Mouse (Mus musculus) limb, embryonic 15.5 days (tissue): Measurements from ENCODE around the gene Sult2b1. TPM values are rescaled to one million over a fixed set of nuclear protein-coding genes. Genes with fewer than 3 reads are reported as not detected.

Experiments used
- ATAC-seq: fragments of 200-750 bp; cut with Nextera tagmentation; 2 replicates; pipeline ENCODE4 v1.8.0; 2017; ENCODE audit warnings: low read depth, moderate TSS enrichment; ENCODE audit not compliant: insufficient number of reproducible peaks, low FRiP score, low TSS enrichment
- H3K27ac ChIP-seq: fragments of 300-500 bp; sonication (generic); 2 replicates; pipeline ENCODE4 v1.5.1; 2015; ENCODE audit warnings: moderate library complexity, mild to moderate bottlenecking, inconsistent platforms
- H3K27me3 ChIP-seq: fragments of 300-500 bp; sonication (generic); 2 replicates; pipeline ENCODE4 v1.6.1; 2015; ENCODE audit warnings: inconsistent platforms
- H3K36me3 ChIP-seq: fragments of 300-500 bp; sonication (generic); 2 replicates; pipeline ENCODE4 v1.6.1; 2015; ENCODE audit warnings: inconsistent platforms
- H3K4me1 ChIP-seq: fragments of 300-500 bp; sonication (generic); 2 replicates; pipeline ENCODE4 v1.6.1; 2015; ENCODE audit warnings: inconsistent platforms
- H3K4me2 ChIP-seq: fragments of 300-500 bp; sonication (generic); 2 replicates; pipeline ENCODE4 v1.6.1; 2015; ENCODE audit warnings: mild to moderate bottlenecking, inconsistent platforms
- H3K4me3 ChIP-seq: fragments of 300-500 bp; sonication (generic); 2 replicates; pipeline ENCODE4 v1.5.1; 2015; ENCODE audit warnings: mild to moderate bottlenecking, inconsistent platforms
- H3K9ac ChIP-seq: fragments of 300-500 bp; sonication (generic); 2 replicates; pipeline ENCODE4 v1.6.1; 2015; ENCODE audit warnings: inconsistent platforms
- H3K9me3 ChIP-seq: fragments of 300-500 bp; sonication (generic); 2 replicates; pipeline ENCODE4 v1.6.1; 2016; ENCODE audit warnings: inconsistent platforms
- WGBS: fragments of 180-500 bp; shearing (Covaris S2); methylation state at CpG from one replicate; pipeline ENCODE4 v1.1.7; 2015; 5-methylcytosine and 5-hydroxymethylcytosine counted together
- polyA plus RNA-seq: library from polyadenylated mRNA; unstranded; fragments of >200 nt; fragmentation: Nextera tagmentation; extraction: Ambion mirVana; gene quantifications from 2 replicates; pipeline ENCODE4 v1.2.1, GENCODE M21; 2015

Gene Sult2b1
- polyA plus RNA-seq, 1 experiment from 2014 or later = 82.1 TPM

DNA sequence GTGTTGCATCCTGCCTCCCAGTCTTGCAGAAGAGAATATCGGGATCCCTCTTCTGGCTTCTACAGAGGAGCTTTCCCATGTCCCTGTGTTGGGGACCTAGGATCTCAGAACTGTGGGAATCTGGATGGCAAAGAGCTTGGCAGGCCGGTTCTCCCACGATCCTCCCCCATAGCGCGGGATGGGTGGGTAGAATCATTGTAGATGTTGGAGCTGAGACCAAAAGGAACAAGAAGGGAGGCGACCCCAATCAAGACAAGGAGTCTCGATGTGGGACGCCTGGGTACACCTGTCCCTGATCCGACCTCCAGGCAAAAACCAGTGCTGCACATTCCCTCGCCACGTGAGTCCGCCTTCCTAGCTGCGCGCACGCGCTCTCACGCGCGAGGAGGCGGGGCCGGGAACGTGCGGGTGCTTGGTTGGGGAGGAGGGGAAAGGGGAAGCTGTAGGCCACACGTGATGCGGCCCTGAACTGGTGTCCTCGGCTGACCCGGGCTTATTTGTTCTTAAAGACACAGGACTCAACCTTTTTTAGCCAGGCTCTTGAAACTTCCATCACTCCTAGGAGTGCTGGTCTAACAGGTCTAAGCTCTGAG is 77.0 kb downstream of the Sult2b1 start:
- under 1% methylated on average over 27 of the region's 27 CpGs for WGBS
- no peak for ATAC-seq
- no peaks in the 10 kb centered on the region for H3K9me3 ChIP-seq
- H3K4me2 ChIP-seq = peak overlapping the region; percentile 98
- peaks cover 51% of the 10 kb centered on the region for H3K4me1 ChIP-seq
- H3K4me3 ChIP-seq = peak overlapping the region; percentile 63
- peak overlapping the region; percentile 91 for H3K27ac ChIP-seq
- no peaks in the 10 kb centered on the region for H3K27me3 ChIP-seq
- H3K36me3 ChIP-seq = peaks cover 32% of the 10 kb centered on the region
- H3K9ac ChIP-seq = no peak overlapping the region

DNA sequence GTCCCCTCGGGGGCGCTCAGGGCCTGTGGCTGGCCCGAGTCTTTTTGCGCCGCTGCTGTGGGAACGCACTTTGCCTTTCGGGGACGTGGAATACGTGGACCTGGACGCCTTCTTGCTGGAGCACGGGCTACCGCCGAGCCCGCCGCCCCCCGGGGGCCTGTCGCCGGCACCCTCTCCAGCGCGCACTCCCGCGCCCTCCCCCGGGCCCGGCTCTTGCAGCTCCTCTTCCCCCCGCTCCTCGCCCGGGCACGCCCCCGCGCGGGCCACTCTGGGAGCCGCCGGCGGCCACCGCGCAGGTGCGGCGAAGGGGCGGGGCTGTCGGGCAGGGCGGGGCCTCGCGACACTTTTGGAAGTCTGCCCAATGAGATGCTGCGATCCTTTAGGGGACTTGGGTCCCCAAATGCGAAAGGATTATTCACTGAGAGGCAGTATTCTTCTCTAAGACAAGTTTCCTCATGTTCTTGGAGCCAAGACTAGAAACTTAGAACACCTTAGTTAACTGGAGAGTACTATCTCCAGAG is 77.7 kb downstream of the Sult2b1 start:
- no peak for ATAC-seq
- peak overlapping the region; percentile 91 for H3K27ac ChIP-seq
- 1% methylated on average over 39 of the region's 45 CpGs for WGBS
- no peaks in the 10 kb centered on the region for H3K9me3 ChIP-seq
- H3K9ac ChIP-seq = peak overlapping the region; percentile 75
- peaks cover 48% of the 10 kb centered on the region for H3K4me1 ChIP-seq
- H3K27me3 ChIP-seq = no peaks in the 10 kb centered on the region
- H3K4me3 ChIP-seq = peak overlapping the region; percentile 63
- peak overlapping the region; percentile 98 for H3K4me2 ChIP-seq
- H3K36me3 ChIP-seq = peaks cover 25% of the 10 kb centered on the region

DNA sequence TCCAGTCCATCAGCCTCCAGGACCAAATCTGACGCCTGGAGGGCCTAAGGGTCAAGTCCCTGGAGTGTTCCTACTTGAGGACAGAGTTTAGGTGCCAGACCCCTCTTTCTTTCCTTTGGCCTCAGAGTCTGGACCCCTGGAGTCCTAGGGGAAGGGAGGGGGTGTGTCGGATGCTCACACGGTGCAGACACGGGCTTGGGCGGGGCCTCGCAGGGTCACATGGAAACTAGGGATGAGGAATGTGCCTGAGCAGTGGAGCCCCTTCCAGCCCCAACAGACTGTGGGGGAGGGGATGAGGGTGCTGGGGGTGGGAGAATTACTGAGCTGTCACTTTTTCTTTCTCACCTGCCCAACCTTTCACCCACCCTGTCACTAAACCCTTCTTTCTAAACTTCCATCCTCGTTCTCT is 78.6 kb downstream of the Sult2b1 start:
- Histone ChIP-seq H3K27ac (peak overlapping the region; percentile 91), H3K9me3 (no peaks in the 10 kb centered on the region), H3K36me3 (peaks cover 16% of the 10 kb centered on the region), H3K27me3 (no peaks in the 10 kb centered on the region), H3K4me1 (peaks cover 55% of the 10 kb centered on the region), H3K4me2 (peak overlapping the region; percentile 98), H3K4me3 (peak overlapping the region; percentile 63), H3K9ac (peak overlapping the region; percentile 75)
- WGBS = 3% methylated on average over 7 of the region's 7 CpGs
- ATAC-seq = no peak

DNA sequence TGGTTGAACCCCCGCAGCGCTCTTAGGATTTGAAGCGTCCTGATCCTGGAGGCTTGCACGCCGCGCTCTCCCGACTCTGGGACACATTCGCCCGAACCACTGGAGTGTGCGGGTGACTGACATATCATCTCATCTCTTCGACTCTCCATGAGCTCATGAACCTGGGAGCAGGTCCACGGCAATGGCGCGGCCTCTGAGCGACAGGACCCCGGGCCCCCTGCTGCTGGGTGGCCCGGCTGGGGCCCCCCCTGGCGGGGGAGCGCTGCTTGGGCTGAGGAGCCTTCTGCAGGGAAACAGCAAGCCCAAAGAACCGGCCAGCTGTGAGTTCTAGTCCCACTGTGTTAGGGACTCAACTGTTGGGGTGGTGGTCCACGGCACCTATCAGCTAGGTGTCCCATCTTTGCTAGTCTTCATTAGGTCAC is 79.0 kb downstream of the Sult2b1 start:
- H3K4me2 ChIP-seq = peak overlapping the region; percentile 98
- peak overlapping the region; percentile 63 for H3K4me3 ChIP-seq
- H3K9ac ChIP-seq = peak overlapping the region; percentile 75; the same call in 1 of the 2 replicates
- peaks cover 58% of the 10 kb centered on the region for H3K4me1 ChIP-seq
- H3K27ac ChIP-seq = peak overlapping the region; percentile 91
- ATAC-seq = no peak
- WGBS = 0% methylated on average over 21 of the region's 21 CpGs
- H3K36me3 ChIP-seq = peaks cover 12% of the 10 kb centered on the region
- H3K27me3 ChIP-seq = peaks cover 2% of the 10 kb centered on the region
- H3K9me3 ChIP-seq = no peaks in the 10 kb centered on the region

DNA sequence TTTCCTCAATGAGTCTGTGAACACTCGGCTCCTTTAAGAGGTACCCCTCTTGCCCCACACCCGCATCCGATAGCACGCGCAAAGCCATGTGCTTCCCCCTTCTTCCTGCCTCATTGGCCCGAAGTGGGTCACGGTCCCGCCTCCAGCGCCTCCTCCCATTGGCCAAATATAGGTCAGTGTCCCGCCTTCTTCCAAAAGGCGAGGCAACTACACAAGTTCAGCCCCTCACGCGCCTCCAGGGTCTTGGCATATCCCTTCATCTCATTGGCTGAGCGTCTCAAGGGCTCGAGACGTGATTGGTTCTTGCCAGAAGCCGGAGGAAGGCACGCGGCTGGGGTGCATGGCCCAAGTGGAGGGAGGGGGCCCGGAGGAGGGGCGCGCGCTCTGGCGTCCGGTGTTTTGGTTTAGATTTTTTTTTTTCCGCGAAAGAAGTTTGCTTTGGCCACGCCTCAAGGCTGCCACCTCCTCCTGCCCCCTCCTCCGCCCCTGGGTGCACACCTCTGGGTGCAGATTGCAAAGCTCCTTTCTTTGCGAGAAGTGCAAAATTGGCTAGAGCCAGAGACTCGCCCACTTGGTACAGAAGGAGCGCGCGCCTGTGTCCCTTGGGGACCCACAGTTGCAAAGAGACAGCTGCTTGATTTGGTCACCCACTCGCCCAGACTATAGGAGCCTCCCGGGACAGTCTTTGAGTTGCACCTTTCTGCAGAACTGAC is 79.6 kb downstream of the Sult2b1 start, which contains the start of gene Dbp:
TSS of gene Dbp (plus strand) at position 359 of the 713 bp plus-strand sequence.
- ATAC-seq = peak; percentile 93
- Histone ChIP-seq H3K36me3 (peaks cover 7% of the 10 kb centered on the region), H3K9me3 (no peaks in the 10 kb centered on the region), H3K27me3 (peaks cover 8% of the 10 kb centered on the region), H3K27ac (peak within 1 kb of the TSS; percentile 91), H3K4me1 (peaks cover 63% of the 10 kb centered on the region), H3K4me3 (peak within 1 kb of the TSS; percentile 63), H3K9ac (peak within 1 kb of the TSS; percentile 75), H3K4me2 (peak within 1 kb of the TSS; percentile 98)
- under 1% methylated on average over 36 of the region's 36 CpGs for WGBS

DNA sequence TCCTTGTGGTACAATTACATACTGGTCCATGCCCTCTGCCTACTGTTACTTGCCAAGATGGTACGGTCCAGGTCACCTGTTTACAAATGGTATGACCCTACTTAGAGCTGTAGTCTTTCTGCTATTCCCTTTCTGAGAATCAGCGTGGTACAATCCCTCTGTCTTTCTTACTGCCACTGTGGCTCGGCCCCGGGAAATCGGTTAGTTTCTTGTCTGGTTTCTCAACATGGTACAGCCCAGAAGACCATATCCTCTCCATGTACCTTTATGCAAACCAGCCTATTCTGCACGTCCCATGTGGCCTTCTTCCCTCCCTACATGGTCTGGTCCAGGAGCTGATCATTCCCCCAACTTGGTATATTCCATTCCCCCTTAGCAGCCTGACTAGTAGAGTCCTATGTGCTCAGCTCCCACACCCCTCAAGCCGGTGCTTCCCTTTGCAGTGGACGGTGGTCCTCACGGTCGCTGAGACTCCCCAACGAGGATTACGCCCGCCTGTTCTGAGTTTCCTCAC is 80.4 kb downstream of the Sult2b1 start:
- Histone ChIP-seq H3K4me1 (peaks cover 71% of the 10 kb centered on the region), H3K9me3 (no peaks in the 10 kb centered on the region), H3K4me2 (peak overlapping the region; percentile 98), H3K9ac (no peak overlapping the region), H3K36me3 (no peaks in the 10 kb centered on the region), H3K27ac (peak overlapping the region; percentile 85), H3K4me3 (peak overlapping the region; percentile 63), H3K27me3 (peaks cover 16% of the 10 kb centered on the region)
- ATAC-seq = peak; percentile 30; the same call in 1 of the 2 replicates
- under 1% methylated on average over 13 of the region's 13 CpGs for WGBS

DNA sequence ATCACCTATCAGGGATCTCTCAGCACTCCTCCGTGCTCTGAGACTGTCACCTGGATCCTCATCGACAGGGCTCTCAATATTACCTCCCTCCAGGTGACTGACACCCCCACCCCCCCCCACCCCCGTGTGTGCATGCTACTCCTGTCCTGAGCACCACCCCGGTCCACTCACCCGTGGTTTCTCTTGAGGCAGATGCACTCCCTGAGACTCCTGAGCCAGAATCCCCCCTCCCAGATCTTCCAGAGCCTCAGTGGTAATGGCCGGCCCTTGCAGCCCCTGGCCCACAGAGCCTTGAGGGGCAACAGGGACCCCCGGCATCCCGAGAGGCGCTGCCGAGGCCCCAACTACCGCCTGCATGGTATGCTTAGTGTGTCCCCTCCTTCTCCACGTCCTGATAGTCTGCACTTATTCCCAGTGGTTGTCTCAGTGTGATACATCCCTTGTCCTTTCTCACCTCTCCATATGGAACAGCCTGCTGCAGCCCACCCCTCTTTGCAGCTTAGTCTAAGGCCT is 80.9 kb downstream of the Sult2b1 start:
- H3K4me1 ChIP-seq = peaks cover 66% of the 10 kb centered on the region
- H3K9ac ChIP-seq = no peak overlapping the region
- no peaks in the 10 kb centered on the region for H3K9me3 ChIP-seq
- no peak for ATAC-seq
- peaks cover 21% of the 10 kb centered on the region for H3K27me3 ChIP-seq
- H3K4me3 ChIP-seq = peak overlapping the region; percentile 63
- 38% methylated on average over 12 of the region's 12 CpGs for WGBS
- peak overlapping the region; percentile 98 for H3K4me2 ChIP-seq
- peak overlapping the region; percentile 85 for H3K27ac ChIP-seq
- H3K36me3 ChIP-seq = no peaks in the 10 kb centered on the region

DNA sequence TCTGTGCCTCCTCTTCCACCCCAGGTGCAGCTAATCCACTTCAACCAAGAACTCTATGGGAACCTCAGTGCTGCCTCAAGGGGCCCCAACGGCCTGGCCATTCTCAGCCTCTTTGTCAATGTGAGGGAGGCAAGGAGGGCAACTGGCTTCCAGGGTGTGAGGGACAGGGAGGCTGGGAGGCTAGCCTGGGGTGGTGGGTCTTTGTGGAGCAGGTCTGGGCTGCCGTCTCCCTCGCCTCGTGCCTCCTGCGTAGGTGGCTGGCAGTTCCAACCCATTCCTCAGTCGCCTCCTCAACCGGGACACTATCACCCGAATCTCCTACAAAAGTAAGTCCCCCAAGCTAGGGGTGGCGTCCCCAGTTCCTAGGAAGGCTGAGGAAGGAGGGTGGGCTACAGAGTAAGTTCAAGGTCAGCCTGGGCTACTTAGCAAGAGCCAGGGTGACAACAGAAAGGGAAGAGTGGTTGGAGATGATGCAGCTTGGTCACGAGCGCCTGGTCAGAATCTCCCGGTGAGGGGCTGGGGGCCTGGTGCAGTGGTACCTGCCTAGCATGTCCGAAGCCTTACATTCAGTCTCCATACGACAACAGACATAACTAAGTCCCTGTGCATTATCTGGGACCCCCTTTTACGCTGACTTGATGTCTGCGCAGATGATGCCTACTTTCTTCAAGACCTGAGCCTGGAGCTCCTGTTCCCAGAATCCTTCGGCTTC is 81.5 kb downstream of the Sult2b1 start:
- no peak overlapping the region for H3K9ac ChIP-seq
- ATAC-seq = no peak
- H3K27me3 ChIP-seq = peaks cover 24% of the 10 kb centered on the region
- H3K36me3 ChIP-seq = no peaks in the 10 kb centered on the region
- 89% methylated on average over 17 of the region's 17 CpGs for WGBS
- H3K4me3 ChIP-seq = no peak overlapping the region
- no peak overlapping the region for H3K4me2 ChIP-seq
- no peaks in the 10 kb centered on the region for H3K9me3 ChIP-seq
- H3K27ac ChIP-seq = no peak overlapping the region
- peaks cover 60% of the 10 kb centered on the region for H3K4me1 ChIP-seq

DNA sequence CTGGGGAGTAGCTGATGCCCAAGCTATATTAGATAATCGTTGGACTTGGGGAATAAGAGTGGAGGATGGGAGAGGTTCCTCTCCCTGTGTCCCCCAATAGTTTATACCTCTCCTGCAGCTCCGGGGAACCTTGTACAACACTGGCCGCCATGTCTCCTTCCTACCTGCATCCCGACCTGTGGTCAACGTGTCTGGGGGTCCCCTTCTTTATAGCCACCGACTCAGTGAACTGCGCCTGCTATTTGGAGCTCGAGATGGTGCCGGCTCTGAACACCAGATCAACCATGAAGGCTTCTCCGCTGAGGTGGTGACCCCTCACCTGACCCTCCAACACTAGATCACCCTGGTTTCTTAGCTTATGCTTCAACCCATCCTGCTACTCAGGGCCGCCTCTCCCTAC is 82.2 kb downstream of the Sult2b1 start:
- Histone ChIP-seq H3K4me3 (no peak overlapping the region), H3K4me2 (no peak overlapping the region), H3K27ac (no peak overlapping the region), H3K9me3 (no peaks in the 10 kb centered on the region), H3K4me1 (peaks cover 53% of the 10 kb centered on the region), H3K27me3 (peaks cover 24% of the 10 kb centered on the region), H3K9ac (no peak overlapping the region), H3K36me3 (no peaks in the 10 kb centered on the region)
- ATAC-seq = no peak
- WGBS = 87% methylated on average over 11 of the region's 11 CpGs

DNA sequence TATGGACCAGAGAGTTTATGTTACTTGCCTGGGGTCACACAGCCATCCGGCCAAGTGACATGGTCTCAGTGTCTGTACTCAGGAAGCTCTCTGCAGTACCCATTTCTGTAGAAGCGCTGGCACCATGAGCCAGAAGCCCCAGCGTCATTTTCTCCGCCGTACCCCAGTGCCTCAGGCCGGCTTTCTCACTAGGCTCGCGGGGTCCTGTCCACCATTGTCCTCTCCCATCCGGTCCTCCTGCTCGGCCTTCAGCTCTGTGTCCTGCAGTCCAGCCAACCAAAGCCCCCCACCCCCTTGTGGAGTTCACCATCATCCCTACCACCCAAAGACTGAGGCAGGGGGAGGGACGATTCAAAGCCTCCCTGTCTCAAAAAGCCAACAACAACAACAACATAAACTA is 82.9 kb downstream of the Sult2b1 start:
- no peak overlapping the region for H3K27ac ChIP-seq
- H3K27me3 ChIP-seq = peaks cover 24% of the 10 kb centered on the region
- H3K4me1 ChIP-seq = peaks cover 46% of the 10 kb centered on the region
- H3K9ac ChIP-seq = no peak overlapping the region
- H3K4me2 ChIP-seq = peak overlapping the region; percentile 92; the same call in 1 of the 2 replicates
- H3K9me3 ChIP-seq = no peaks in the 10 kb centered on the region
- H3K36me3 ChIP-seq = no peaks in the 10 kb centered on the region
- ATAC-seq = no peak
- 87% methylated on average over 11 of the region's 11 CpGs for WGBS
- H3K4me3 ChIP-seq = 0 out of 2 replicates have a peak overlapping the region, but pooled peaks have one; percentile 47

DNA sequence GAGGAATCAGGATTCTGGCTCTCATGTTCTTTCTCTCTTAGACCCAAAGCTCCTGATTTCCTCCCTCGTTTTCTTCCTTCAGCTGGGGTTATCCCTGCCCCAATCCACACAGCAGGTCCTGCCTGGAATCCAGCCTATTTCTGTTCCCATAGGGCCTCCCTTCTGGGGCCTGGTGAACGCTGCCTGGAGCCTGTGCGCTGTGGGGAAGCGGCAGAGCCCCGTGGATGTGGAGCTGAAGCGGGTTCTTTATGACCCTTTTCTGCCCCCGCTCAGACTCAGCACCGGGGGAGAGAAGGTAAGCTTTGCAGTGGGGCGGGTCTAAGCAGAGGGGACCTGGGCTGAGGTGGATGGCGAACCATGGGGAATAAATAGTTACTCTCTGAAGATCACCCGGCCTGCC is 83.4 kb downstream of the Sult2b1 start:
- 24% methylated on average over 11 of the region's 11 CpGs for WGBS
- H3K27me3 ChIP-seq = peaks cover 24% of the 10 kb centered on the region
- H3K4me1 ChIP-seq = peaks cover 41% of the 10 kb centered on the region
- peak overlapping the region; percentile 92 for H3K4me2 ChIP-seq
- ATAC-seq = no peak
- peak overlapping the region; percentile 47 for H3K4me3 ChIP-seq
- peak overlapping the region; percentile 14; the same call in 1 of the 2 replicates for H3K9ac ChIP-seq
- peak overlapping the region; percentile 70 for H3K27ac ChIP-seq
- H3K36me3 ChIP-seq = no peaks in the 10 kb centered on the region
- no peaks in the 10 kb centered on the region for H3K9me3 ChIP-seq
